Mouse (Mus musculus): ENCODE data around the gene Dera.

Gene Dera

DNA sequence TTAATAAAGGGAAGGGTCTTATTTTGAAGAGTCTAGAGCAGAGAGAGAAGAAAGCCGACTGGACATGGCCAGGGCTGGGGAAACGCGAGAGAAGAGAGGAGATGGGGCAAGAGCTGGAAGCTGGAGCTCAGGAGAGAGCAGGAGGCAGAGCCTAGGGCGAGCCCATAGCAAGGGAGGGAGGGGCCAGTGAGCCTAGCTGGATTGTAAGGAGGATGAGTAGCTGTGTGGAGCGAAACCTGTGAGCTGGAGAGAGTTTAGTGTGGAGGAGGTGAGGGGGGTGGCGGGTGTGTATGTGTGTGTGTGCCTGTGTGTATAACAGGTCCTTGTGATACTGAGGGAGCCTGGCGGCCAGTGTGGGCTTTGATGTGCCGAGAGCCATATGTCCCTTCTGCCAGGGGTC, 5.3 kb downstream of the Dera start:
- peak; percentile 16 for DNase-seq

DNA sequence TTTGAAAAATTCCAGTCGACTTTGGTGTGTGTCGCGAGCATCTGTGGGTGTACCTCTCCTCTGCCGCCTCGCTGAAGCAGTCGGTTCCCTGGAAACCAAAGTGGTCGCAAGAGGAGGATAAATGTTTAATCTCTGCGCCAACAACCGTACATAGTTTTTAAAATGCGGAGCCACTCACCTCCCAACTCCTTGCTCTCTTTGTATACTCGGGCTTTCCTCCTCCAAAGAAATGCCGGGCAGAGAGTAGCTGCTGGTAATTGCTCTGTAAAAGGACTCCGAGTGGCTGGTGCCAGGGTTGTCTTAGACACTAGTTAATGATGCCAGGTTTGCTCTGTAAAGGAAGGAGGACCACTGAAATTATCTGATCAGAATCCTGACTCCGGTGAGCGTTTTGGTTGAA, 6.6 kb downstream of the Dera start:
- no peak for DNase-seq

- peak; percentile 48 for DNase-seq
Measured at GRCm38 (mm10) chr6:137764572-137765210, 10.3 kb downstream of the Dera start.

- DNase-seq: no peak
Measured at GRCm38 (mm10) chr6:137766177-137766576, 11.8 kb downstream of the Dera start.

DNA sequence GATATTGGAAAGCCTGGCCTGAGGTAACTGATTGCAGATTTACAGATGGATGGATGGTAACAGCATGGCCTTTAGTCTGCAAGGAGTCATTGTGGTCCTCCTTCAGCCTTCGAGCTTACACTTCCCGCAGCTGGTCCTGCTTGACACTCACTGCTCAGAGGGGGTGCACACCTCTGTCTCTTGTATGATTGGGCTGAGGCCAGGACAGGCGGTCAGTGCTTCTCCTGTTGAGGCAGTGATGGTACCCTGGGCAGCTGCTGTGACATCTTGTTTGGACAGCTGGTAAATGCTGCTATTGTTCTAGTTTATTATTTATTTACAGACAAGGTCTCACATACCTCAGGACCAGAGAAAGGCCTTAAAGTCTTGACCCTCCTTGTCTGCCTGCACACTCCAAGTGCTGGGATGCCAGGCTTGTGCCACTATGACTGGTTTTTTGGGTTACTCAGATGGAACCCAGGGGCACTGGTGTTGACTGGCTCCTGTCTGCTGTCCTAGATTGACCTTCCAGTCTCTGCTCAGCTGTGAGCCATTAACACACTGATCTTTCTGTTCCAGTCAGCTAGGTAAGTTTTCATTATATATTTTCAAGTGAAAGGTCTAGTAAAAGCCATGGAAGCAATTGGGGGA, 17.4 kb downstream of the Dera start:
- DNase-seq: no peak

DNA sequence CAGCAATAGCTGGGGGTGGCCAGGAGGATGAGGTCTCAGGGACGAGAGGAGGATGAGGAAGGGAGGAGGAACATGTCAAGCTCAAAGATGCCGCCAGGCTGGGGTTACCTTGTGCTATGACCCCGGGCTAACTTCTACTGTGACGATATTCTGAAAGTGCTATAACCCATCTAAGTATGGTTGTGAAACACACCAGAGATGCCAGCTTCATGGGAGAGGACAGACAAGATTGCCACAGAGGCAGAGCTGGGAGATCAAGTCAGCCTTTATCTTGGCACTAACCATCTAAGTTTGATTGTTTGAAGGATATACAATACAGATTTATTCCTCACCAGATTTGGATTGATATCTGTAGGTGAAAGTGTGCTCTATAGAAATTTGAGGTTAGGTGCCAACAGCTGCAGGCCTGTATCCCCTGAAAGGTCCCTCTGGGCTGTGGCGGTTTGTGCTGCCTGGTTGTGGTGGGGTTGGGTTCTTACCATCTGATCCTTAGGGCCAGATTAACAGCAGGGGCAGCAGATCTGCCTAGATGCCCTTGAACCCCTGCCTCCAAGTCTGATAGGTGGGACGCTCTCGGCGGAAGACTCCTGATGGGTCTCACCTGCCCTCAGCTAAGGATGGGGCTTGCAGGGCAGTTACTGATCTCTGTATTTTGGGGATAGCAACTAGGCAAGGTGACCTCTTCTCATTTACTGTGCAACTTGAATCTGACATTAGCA, 18.7 kb downstream of the Dera start:
- no peak for DNase-seq

GRCm38 (mm10) chr6:137773637-137774028, 19.3 kb downstream of the Dera start:
- no peak for DNase-seq

DNA sequence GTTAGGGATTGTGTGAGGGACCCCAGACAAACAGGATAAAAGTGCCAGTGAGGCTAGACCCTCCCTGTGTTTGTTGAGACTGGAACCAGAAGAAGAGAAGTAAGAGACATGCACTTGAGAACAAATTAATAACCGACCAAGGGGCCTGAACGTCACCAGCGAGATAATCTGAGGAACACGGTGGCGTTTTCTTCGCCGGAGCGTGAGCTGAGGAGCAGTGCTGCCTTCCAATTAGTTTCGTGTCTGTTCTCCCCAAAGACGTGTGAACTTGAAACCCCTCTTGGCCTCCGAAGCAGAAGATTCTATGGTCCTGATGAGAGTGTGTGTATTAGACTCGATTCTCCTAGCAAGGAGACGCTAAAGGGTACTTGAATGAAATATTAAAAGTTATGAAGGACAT, 19.8 kb downstream of the Dera start:
- DNase-seq: no peak

DNA sequence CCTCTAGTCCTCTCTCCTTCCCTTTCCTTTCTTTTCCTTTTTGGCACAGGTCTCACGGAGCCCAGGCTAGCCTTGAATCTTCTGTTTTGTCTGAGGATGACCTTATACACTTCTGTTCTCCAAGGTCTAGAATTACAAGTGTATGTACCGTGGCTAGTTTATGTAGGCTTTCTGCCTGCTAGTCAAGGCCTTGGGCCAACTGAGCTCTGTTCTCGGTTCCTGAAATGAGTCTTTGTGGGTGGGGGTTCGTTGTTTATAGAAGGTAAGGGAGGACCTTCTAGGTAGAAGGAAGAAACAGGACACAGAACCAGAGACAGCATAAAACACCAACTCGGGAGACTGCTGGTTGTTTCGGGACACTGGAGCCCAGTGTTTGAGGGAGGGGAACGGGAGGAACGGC, 20.8 kb downstream of the Dera start:
- no peak for DNase-seq

DNA sequence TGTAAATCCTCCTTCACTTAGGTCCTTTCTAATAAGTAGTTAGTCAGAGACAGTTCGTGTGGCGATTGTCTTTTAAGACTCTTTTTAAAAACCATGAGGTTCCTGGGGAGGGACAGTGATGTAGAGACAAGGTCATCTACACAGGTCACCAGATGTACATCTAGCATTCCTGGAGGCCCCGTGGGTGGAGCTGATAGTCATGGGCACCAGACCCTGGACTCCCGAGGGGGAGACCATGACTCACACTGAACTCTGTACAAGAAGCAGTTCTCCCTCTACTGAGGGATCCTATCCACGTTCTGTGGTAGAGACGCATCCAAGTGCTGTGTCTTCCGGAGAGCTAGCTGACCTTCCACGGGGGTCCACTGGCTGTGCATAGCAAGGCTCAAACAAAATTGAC, 22.6 kb downstream of the Dera start:
- DNase-seq: no peak

- DNase-seq: no peak
Measured at GRCm38 (mm10) chr6:137783899-137784637, 29.7 kb downstream of the Dera start.

- DNase-seq: no peak
Measured at GRCm38 (mm10) chr6:137788976-137789590, 34.7 kb downstream of the Dera start.

DNA sequence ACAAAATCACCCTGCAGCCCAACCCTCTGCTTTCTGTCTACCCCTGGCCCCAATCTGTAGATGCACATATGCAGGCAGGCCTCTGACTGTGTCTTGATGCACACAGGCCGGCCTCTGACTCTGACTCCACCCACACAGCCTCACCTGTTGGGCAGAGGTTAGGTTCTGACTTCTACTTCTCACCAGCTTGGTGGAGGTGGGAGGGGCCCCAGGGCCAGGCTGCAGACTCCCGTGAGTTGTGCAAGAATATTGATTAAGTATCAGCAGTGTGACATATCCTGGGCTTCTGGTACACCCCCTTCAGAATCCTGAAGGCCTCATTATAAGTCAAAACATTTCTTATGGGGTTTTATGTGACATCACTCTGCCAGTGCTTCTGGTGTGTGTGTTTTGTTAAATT, 35.3 kb downstream of the Dera start:
- no peak for DNase-seq

DNA sequence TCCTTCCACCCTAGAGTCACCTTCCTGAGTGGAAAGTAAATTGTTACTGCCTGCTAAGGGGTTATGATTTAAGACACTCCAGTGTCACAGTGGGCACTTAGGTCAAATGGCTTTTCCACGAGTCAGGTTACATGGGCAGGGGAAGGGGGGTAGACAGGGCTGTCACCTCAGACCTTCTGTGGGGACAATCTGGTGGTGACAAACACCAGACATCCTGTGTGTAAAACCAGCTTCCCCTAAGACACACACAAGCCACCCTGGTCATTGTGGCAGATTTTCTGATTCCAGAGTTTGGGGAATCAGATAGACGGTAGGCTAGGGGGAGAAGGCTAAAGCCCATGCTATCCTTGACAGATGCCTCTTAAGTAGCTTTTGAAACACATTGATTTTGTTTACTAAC, 41.1 kb downstream of the Dera start:
- no peak for DNase-seq

DNA sequence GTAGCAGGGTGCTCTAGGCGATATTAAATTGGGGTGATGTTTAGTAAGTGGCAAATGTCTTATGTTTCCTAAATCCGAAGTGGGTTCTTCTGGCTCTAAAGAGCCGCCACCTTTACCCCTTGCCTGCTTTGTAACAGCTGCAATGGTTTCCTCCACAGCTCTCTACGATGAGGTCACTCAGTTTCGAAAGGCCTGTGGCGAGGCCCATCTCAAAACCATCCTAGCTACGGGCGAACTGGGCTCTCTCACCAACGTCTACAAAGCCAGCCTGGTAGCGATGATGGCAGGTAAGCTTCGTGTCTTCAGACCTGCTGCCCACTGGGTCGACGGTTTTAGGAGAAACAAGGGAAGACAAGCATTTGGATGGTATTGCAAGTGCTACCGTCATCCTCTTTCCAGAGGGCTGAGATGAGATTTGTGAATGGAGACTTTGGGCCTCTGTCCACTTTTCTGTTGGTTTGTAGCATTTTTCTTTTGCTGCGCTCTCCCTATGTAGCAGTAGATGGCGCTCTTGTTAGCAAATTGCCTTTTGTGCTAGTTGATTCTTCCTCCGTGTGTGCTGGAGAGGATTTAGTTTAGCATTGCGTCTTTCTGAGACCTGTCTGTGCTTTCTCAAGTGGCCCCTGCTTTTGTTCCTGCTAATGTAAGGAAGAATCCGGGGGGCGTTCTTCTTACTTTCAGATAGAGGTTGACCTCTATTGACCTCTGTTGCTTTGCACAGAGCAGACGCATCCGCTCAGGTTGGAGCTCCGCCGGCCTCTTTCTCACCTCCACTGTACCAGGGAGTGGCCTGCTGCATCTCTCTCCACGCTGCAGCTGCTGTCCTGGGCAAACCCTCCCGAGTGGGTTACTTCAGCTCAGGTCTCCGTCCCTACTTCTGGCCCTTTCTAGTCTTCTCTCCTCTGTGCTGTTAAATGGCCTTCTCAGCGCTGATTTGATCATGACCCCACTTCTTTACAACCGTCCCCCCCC, 42.5 kb downstream of the Dera start:
- DNase-seq: peak; percentile 61

DNA sequence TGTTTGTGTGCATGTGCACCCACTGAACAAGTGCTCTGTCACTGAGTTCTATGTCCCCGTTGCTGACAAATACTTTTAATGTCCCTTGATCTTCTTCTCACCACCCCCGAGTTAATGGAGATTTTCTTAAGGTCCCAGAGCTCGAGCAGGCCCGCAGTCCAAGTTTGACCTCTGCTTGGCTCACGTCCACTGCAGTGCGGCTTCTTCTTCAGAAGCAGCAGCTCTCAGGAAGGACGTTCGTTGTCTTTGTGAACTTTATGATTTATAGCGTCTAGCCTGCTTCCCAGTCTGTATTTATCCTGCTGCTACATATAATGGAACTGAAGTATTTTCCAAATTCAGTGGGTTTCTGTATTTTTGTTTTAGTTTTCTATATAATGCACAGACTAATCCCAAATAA, 44.9 kb downstream of the Dera start:
- no peak for DNase-seq

DNA sequence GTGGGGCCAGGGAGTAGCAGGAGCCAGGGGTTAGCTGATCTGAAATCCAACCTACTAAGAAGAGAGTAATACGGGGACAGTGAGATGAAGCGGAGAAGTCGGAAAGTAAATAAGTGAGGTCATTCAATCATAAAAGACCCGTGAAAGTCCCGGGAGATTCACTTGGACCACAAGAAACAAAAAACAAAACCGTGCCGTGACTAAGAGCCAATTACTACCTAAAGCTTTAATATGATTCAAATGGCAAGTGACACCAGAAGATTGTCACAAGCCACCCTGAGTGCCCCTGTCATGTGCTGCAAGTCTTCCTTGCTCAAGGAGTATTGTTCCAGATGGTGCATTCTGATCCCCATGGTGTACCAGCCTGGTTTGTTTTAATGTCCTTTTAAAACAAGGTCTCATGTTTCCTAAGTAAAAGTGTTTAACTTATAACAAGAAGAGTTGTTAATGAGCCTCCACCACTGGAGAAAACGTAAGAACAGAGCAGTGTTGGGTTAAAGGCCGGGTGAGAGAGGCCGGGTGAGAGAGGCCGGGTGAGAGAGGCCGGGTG, 49.2 kb downstream of the Dera start:
- no peak for DNase-seq

- DNase-seq: no peak
Measured at GRCm38 (mm10) chr6:137804121-137804520, 49.8 kb downstream of the Dera start.

DNA sequence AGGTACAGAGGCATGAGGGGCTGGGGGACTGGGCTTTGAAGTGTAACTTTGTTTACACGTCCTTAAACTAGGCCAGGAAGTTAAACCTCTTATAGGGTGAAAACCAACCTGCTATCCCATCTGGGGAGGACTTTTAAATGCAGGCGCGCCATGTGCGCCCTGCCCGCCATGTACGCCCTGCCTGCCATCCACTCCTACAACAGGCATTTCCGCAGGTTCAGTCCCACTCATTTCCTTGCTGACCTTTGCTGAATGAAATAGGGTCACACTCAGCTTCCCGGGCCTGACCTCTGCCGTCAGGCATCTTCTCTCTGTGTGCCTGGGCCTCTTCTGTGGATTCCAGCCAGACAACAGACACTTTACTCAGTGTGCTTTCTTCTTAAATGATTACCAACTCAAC, 50.3 kb downstream of the Dera start:
- no peak for DNase-seq

DNA sequence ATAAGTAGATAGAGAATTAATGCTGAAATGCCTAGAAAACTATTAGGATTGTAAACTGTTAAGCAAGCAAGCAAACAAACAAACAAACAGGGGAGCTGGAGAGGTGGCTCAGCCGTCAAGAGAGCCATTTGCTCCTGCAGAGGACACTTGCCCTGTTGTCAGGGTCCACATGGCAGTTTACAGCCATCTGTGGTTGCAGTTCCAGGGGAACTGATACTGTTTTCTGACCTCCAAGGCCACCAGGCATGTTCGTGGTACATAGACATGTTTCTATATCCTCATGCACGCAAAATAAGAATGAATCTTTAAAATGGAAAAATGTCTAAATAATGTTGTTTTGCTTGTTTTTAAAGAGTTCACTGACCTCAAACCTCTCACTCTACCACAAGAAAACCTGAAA, 52.0 kb downstream of the Dera start:
- no peak for DNase-seq

DNA sequence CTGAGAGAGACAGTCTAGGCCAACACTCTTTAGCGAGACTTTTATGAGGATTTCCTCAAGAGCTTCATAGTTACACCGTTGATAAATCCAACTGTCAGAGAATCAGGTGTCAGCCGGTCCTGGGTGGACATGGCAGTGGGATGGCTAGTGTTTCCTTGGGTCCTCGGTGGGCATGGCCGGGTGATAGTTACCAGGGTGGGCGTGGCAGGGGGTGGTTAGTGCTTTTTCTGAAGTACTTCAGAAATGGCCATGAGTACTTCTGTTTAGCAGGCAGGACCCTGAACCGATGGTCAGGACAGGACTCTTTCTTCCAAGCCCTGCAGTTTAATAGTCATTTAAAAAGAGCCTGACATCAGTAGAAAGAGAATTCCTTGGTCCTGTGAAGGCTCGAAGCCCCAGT, 52.5 kb downstream of the Dera start:
- no peak for DNase-seq

DNA sequence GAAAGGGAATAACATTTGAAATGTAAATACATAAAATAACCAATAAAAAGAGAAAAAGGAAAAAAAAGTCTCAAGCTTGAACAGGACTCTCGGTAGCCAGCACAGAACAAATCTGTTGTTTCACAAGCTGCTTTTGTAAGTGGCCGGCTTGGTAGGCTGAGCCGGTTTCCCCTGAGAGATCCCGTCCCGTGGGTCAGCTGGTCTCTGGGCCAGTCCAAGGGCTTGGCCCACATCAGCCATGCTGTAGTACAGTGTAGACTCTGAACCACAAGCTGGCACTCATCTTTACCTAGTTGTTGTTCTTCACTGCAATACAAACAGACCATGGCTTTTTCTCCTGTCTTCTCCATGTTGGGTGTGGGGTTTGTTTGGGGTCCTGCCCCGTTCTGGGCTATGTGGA, 53.0 kb downstream of the Dera start:
- no peak for DNase-seq

Measured in retina, postnatal 1 day (tissue).